Mouse (Mus musculus) urinary bladder, postnatal 10 days (tissue): ENCODE measurements around the gene Olfr1408.

Source experiments
- DNase-seq: peaks from one replicate; pipeline ENCODE4 v3.0.0; 2022; ENCODE audit warnings: low spot score

The Olfr1408 gene

DNA sequence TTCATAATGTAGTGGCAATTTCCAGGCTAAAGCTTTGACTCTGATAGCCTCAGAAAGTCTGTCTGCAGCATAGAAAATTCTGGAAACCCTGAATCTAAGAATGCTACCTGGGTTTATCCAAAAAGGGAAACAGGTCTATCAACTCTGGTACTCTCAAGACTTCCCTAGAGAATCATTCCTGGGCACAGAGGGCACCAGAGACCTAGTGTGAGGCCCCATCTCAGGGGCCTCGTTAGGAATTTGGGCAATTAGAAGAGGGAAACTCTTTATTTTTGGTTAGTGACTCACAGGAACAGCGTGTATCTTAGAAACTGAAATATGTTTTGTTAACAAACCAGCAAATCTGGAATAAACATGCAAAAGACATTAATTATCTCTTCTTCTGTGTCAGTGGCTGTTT, at the start of gene Olfr1408:
Gene Olfr1408, minus strand, starts transcription at position 101 of the 400 bp plus-strand sequence.
- no peak for DNase-seq

DNA sequence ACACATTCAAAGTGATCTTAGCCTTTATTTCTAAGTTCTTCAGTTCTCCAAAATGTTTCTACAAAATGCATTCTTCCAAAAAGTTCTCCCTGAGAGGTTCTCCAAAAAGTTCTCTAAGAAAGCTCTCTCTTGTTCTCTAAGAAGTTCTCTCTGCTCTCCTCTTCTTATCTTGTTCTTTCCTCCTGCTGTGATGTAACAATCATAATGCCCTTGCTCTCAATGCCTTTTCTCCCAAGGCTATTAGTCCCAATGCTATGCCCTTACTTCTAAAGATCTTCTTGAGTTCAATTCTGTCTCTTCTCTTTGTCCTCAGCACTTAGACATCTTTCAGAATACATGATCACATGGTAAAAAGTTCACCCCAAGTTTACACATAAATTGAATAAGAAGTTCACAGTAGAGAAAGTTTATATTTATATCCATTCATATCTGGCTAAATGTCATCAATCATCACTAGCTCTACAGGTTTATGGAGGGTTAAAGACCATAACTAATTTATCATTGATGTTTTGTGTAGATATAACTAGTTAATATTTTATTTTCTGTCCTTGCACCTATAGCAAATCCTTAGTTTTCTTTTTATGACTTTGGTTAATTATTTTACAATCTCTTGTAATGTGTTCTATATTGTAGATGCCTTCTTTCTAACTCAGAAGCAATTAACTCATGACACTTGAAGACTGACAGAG, 37.1 kb upstream of the Olfr1408 start:
- no peak for DNase-seq
